Mouse (Mus musculus): Measurements from ENCODE around the gene Vps53. TPM values are rescaled to one million over a fixed set of nuclear protein-coding genes. Genes with fewer than 3 reads are reported as not detected.

The Vps53 gene
- total and polyA plus RNA-seq, 3 experiments, result 16.4 to 25.1 (median 24.3) TPM

- Histone ChIP-seq H3K79me2 (replicated peaks; ENCODE audit: control insufficient read depth, insufficient read depth, low read length) (no peaks in the 10 kb centered on the region; the same call in 1 of the 2 replicates), H3K4me3 (peak overlapping the region; percentile 30; the same call in 1 of the 2 replicates), H3K27ac (peak overlapping the region; percentile 85), H3K27me3 (ENCODE audit: control insufficient read depth, insufficient read depth, low read length) (no peaks in the 10 kb centered on the region), H3K4me1 (ENCODE audit: control insufficient read depth, insufficient read depth, low read length) (peaks cover 16% of the 10 kb centered on the region), H3K9ac (ENCODE audit: low read depth, low read length) (peak overlapping the region; percentile 66), H3K36me3 (ENCODE audit: control insufficient read depth, insufficient read depth, low read length) (no peaks in the 10 kb centered on the region; the same call in 1 of the 2 replicates)
- intact Hi-C loops (cut with DNase I), result no loop called here
- WGBS, result 19% methylated on average over 11 of the region's 14 CpGs
- no peak for TF ChIP-seq CTCF (IDR thresholded peaks at IDR 0.05)
- TF ChIP-seq EP300 (IDR thresholded peaks at IDR 0.05; ENCODE audit: insufficient read depth, low read depth, low read length), result no peak
- no peak for TF ChIP-seq POLR2A (IDR thresholded peaks at IDR 0.05; ENCODE audit: insufficient read depth, low read depth, low read length)
- no peak for DNase-seq
These were observed 151.4 kb downstream of the Vps53 start for GRCm38 (mm10) chr11:76028072-76028465.

DNA sequence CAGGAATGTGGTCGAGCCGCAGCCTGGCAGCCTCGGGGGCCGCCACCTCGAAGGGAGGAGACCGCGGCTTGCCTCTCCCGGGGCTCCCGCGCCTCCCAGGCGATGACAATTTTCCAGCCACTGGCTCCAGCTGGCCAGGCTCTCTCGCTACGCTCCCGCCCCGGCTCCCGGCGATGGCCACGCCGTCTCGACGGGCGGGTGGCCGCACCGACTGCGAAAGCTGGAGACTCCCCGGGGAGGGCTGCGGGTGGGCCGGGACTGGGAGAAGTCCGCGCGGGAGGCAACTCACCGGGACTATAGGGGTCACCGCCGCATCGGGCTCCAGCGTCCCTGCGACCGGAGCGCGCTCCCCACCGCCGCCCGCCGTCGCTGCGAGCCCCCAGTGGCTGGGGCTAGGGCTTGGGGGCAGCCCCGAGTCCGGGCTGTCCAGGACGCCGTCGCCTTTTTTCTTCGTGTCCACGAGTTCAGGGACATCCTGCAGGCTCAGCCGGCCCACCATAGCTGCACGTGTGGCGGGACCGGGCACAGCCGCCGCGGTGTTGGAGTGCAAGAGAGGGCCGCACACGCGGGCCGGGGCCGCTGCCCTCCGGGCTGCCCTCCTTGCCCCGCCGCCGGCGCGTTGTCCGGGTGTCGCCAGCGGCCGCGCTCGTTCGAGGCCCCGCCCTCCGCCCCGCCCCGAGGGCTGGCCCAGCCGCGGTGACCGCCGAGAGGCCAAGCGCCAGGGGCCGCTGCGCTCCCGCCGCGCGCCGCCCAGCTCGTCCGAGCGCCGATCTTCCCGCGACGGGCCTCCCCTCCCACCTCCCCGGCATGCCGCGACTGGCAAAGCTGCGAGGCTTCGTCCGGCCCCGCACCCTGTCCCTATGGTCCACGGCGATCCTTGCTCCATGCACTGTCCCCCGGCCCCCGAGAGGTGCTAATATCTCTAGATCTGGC is 152.0 kb downstream of the Vps53 start, which contains the start of gene Rflnb:
Rflnb (minus strand) TSS at position 644 of the 933 bp plus-strand sequence.
- Histone ChIP-seq H3K4me3 (peak within 1 kb of the TSS; percentile 94), H3K9ac (ENCODE audit: low read depth, low read length) (peak within 1 kb of the TSS; percentile 93), H3K27me3 (ENCODE audit: control insufficient read depth, insufficient read depth, low read length) (no peaks in the 10 kb centered on the region), H3K79me2 (replicated peaks; ENCODE audit: control insufficient read depth, insufficient read depth, low read length) (no peaks in the 10 kb centered on the region; the same call in 1 of the 2 replicates), H3K36me3 (ENCODE audit: control insufficient read depth, insufficient read depth, low read length) (no peaks in the 10 kb centered on the region; the same call in 1 of the 2 replicates), H3K4me1 (ENCODE audit: control insufficient read depth, insufficient read depth, low read length) (peaks cover 16% of the 10 kb centered on the region), H3K27ac (peak within 1 kb of the TSS; percentile 90)
- DNase-seq, result peak; percentile 95 to 97
- intact Hi-C loops (cut with DNase I), result loop anchor here (2.0 kb wide), 3 partner anchors 29 to 139 kb away; no protein-coding TSS in a partner anchor
- WGBS, result under 1% methylated on average over 103 of the region's 112 CpGs
- peak; percentile 74 for TF ChIP-seq CTCF (IDR thresholded peaks at IDR 0.05)
- TF ChIP-seq POLR2A (IDR thresholded peaks at IDR 0.05; ENCODE audit: insufficient read depth, low read depth, low read length), result peak; percentile 66
- no peak for TF ChIP-seq EP300 (IDR thresholded peaks at IDR 0.05; ENCODE audit: insufficient read depth, low read depth, low read length)

GRCm38 (mm10) chr11:76026527-76027138 is 152.8 kb downstream of the Vps53 start:
- DNase-seq, result no peak
- Histone ChIP-seq H3K36me3 (ENCODE audit: control insufficient read depth, insufficient read depth, low read length) (no peaks in the 10 kb centered on the region; the same call in 1 of the 2 replicates), H3K79me2 (replicated peaks; ENCODE audit: control insufficient read depth, insufficient read depth, low read length) (no peaks in the 10 kb centered on the region; the same call in 1 of the 2 replicates), H3K9ac (ENCODE audit: low read depth, low read length) (peak overlapping the region; percentile 27), H3K4me3 (peak overlapping the region; percentile 94), H3K27me3 (ENCODE audit: control insufficient read depth, insufficient read depth, low read length) (no peaks in the 10 kb centered on the region), H3K27ac (peak overlapping the region; percentile 90), H3K4me1 (ENCODE audit: control insufficient read depth, insufficient read depth, low read length) (peaks cover 16% of the 10 kb centered on the region)
- intact Hi-C loops (cut with DNase I), result loop anchor here (2.0 kb wide), 3 partner anchors 30 to 140 kb away; no protein-coding TSS in a partner anchor
- no peak for TF ChIP-seq POLR2A (IDR thresholded peaks at IDR 0.05; ENCODE audit: insufficient read depth, low read depth, low read length)
- TF ChIP-seq CTCF (IDR thresholded peaks at IDR 0.05), result peak; percentile 5; the same call in 1 of the 2 replicates
- WGBS, result 17% methylated on average over 14 of the region's 14 CpGs

DNA sequence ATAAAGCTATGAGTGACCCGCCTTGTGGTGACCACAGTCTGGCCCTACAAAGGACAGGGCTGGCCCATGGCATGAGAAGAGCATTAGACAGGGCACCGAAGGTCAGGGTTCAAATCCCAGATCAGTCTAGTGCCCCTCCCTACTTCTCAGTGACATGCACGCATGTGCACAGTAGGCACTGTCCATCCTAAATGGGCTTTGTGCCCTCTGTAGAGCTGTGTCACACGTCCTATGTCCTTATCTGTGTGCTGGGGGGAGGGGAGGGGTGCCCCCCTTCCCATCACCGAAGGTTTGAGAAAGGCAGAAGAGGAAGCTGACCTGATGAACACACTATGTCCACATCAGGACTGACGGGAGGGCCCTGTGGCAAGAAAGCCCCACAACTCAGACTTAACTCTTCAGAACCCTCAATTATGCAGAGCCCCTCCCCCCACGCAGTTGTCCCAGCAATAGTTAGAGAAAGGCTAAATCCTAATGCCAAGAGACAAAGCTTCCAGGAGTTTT is 154.3 kb downstream of the Vps53 start:
- H3K9ac ChIP-seq (ENCODE audit: low read depth, low read length), result peak overlapping the region; percentile 9
- TF ChIP-seq CTCF (IDR thresholded peaks at IDR 0.05) (no peak), POLR2A (IDR thresholded peaks at IDR 0.05; ENCODE audit: insufficient read depth, low read depth, low read length) (no peak), EP300 (IDR thresholded peaks at IDR 0.05; ENCODE audit: insufficient read depth, low read depth, low read length) (no peak)
- no peaks in the 10 kb centered on the region for H3K27me3 ChIP-seq (ENCODE audit: control insufficient read depth, insufficient read depth, low read length)
- H3K36me3 ChIP-seq (ENCODE audit: control insufficient read depth, insufficient read depth, low read length), result no peaks in the 10 kb centered on the region; the same call in 1 of the 2 replicates
- H3K79me2 ChIP-seq (replicated peaks; ENCODE audit: control insufficient read depth, insufficient read depth, low read length), result no peaks in the 10 kb centered on the region; the same call in 1 of the 2 replicates
- no peak for DNase-seq
- peak overlapping the region; percentile 94 for H3K4me3 ChIP-seq
- 59% methylated on average over 7 of the region's 7 CpGs for WGBS
- peaks cover 13% of the 10 kb centered on the region for H3K4me1 ChIP-seq (ENCODE audit: control insufficient read depth, insufficient read depth, low read length)
- H3K27ac ChIP-seq, result no peak overlapping the region; the same call in 1 of the 2 replicates
- intact Hi-C loops (cut with DNase I), result no loop called here

GRCm38 (mm10) chr11:76020916-76021315 is 158.5 kb downstream of the Vps53 start:
- Histone ChIP-seq H3K27me3 (ENCODE audit: control insufficient read depth, insufficient read depth, low read length) (no peaks in the 10 kb centered on the region), H3K4me3 (no peak overlapping the region), H3K9ac (ENCODE audit: low read depth, low read length) (no peak overlapping the region), H3K4me1 (ENCODE audit: control insufficient read depth, insufficient read depth, low read length) (peaks cover 6% of the 10 kb centered on the region), H3K27ac (no peak overlapping the region), H3K36me3 (ENCODE audit: control insufficient read depth, insufficient read depth, low read length) (no peaks in the 10 kb centered on the region; the same call in 1 of the 2 replicates), H3K79me2 (replicated peaks; ENCODE audit: control insufficient read depth, insufficient read depth, low read length) (no peaks in the 10 kb centered on the region; the same call in 1 of the 2 replicates)
- DNase-seq, result no peak
- TF ChIP-seq CTCF (IDR thresholded peaks at IDR 0.05), result no peak
- no peak for TF ChIP-seq EP300 (IDR thresholded peaks at IDR 0.05; ENCODE audit: insufficient read depth, low read depth, low read length)
- TF ChIP-seq POLR2A (IDR thresholded peaks at IDR 0.05; ENCODE audit: insufficient read depth, low read depth, low read length), result no peak
- intact Hi-C loops (cut with DNase I), result no loop called here
- WGBS, result 82% methylated on average over 9 of the region's 9 CpGs

Measured in heart, adult 2 months (tissue).